Mouse (Mus musculus) liver, adult 10 weeks (tissue): Measurements from ENCODE around the gene Grb14. TPM values are rescaled to one million over a fixed set of nuclear protein-coding genes. Genes with fewer than 3 reads are reported as not detected.

Experiments used
- polyA plus RNA-seq: library from polyadenylated mRNA; stranded (reverse); fragments of 350-450 nt; fragmentation: Illumina TruSeq; extraction: RNeasy Lipid Tissue Mini Kit (QIAGEN cat#74804); gene quantifications from one replicate; pipeline ENCODE4 v1.2.3, GENCODE M21; 2014; ENCODE audit warnings: low read depth, low replicate concordance

Grb14 gene
- 183 TPM for polyA plus RNA-seq

GRCm38 (mm10) chr2:65024887-65025286 lies at the start of gene Grb14:
TSS of gene Grb14 (minus strand) at chr2:65024987.

Other genes with a start within 250 kb of the Grb14 start
- 32.1 TPM for gene Cobll1, start 214.4 kb upstream of the Grb14 start, polyA plus RNA-seq